Mouse (Mus musculus): ENCODE results near the gene 1700019A02Rik.

Gene 1700019A02Rik

DNA sequence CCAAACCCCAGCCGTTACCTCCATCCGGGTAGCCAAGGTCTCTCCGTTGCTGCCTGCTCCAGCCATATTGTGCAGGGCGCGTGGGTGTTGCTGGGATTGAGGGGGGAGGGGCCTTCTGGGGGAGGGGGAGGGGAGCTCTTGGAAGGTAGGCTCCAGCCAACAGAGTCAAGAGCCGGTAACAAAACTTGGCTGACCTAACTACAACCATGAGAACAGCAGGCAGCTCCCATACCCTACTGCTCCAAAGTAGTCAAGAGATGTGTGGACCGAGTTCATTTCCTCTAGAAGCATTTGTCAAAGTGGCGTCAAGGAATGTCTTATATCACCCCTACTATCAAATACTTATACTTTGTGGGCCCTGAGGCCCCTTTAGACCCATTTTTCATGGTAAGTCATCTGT lies at the start of gene 1700019A02Rik:
TSS of gene 1700019A02Rik (minus strand) at position 101 of the 400 bp plus-strand sequence.
- in situ Hi-C loops (cut with MboI, MseI), result no loop called here

DNA sequence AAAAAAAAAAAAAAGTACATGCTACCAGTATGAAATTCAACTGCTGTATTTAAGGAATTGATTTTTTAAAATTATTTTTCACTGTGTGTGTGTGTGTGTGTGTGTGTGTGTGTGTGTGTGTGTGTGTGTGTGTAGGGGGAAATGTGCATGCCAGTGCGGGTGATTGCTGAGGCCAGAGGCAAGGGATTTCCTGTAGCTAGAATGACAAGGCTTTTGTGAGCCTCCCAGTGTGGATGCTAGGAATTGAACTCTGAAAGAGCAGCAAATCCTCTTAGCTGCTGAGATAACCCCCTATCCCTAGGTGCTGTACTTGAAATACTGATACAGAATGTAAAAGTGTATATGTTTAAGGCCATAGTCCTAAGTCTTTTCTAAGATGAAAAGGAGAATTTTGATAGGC lies 38.6 kb upstream of the 1700019A02Rik start:
- in situ Hi-C loops (cut with MboI, MseI), result no loop called here

DNA sequence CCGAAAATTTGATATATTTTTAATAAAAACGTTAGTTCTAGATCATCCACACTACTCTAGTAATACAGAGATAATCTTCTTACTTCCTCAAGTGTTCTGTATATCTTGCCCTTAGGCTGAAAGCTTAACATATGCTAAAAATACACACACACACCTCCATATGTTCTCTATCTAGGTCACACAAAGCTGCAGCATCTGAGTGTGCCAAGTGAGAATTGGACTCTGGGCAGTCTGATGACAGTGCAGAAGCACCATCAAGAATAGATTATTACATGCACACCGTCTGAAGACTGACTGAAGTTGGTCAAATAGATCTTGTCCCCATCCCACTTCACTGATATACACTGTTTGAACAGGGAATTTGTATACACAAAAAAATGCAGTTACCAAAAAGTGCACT lies 38.2 kb upstream of the 1700019A02Rik start:
- in situ Hi-C loops (cut with MboI, MseI), result no loop called here

DNA sequence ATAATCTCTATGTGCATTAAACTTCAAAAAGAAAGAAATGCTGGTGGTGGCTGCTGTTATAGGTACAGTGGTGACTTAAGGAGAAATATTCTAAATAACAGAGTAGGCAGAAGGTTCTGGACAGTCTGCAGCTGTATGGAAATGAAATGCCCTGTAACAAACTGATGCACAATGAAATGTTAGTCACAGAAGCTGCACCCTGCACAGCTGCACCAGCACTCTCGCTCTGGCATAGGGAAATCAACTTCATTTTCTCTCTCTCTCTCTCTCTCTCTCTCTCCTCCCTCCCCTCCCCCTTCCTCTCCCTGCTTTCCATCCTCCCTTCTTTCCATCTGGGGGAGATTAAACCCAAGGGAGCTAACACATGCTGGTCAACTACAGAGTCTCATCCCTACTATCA lies 37.3 kb upstream of the 1700019A02Rik start:
- in situ Hi-C loops (cut with MboI, MseI), result no loop called here

DNA sequence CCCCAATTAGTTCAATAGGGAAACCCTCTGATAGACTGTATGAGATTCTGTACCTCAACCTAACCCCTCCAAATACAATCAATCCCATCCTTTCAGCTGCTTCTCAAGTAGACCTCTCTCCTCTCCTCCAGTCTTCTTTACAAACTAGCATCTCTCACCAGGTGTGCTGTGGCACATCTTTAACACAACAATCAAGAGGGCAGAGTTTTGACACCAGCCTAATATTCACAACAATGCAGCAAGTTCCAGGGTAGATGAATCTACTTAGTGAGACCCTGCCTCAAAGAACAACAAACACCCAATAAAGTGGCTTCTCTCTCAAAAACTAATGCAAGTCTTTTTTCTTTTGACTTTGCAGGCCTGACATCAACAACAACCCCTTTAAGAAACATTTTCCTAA lies 22.7 kb upstream of the 1700019A02Rik start:
- in situ Hi-C loops (cut with MboI, MseI), result no loop called here

DNA sequence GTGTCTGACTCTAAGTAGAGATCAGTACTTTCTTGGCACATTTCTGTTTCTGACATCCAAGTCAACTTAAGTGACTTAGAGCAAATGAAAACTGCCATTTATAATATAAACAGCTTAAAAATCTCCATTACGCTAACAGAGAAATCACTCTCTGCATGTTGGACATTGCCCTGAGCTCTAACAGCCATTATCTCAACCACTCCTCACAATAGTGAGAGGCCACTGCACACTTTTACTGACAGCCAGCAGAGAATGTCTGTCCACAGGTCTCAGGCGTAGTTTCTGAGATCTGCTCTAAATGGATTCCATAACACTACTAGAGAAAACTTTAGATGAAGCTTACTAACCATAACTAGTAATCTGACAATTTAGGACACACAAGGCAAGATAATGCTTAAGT lies 16.5 kb upstream of the 1700019A02Rik start:
- in situ Hi-C loops (cut with MboI, MseI), result no loop called here

DNA sequence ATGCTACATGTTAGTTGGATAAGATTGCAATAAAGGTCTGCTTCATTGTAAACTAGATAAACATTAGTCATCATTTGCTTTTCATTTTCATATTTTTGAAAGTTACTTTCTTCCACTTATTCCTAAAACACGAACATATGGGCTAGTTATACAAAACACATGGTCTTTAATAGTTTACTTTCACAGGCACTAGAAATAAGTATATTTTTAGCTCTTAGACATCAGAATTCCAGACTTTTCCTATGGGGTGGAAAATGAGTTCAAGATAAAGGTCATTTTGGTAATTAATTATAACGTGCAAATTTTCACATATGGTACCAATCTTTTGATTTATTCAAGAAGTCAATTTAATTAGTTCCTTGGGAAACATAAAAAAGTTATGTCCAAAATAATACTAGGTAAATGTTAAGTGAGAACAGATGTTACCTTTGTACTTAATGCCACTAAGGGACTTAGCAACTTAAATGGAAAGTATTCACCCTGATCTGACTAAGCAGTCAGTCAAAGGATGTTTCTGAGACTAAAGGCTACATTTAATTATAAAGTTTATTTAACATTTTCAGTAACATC lies 14.3 kb upstream of the 1700019A02Rik start:
- in situ Hi-C loops (cut with MboI, MseI), result no loop called here

DNA sequence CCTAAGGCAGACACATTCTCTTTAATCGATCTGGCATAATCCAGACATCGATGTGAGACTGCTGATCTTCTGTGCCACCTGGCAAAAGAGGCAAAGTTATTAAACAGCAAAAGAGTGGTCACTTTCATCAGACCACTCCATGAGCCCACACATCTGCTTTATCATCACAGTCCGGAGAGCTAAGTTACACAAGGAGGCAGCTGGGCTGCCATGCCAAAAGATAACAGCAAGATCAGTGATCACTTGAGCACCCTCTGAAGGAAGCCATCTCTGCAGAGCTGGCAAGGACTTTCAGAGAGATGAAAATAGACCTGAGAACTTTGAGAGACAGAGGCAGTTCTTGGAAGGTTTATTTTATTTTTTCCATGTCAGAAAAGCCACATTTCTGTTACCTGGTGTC lies 7.1 kb upstream of the 1700019A02Rik start:
- in situ Hi-C loops (cut with MboI, MseI), result no loop called here

DNA sequence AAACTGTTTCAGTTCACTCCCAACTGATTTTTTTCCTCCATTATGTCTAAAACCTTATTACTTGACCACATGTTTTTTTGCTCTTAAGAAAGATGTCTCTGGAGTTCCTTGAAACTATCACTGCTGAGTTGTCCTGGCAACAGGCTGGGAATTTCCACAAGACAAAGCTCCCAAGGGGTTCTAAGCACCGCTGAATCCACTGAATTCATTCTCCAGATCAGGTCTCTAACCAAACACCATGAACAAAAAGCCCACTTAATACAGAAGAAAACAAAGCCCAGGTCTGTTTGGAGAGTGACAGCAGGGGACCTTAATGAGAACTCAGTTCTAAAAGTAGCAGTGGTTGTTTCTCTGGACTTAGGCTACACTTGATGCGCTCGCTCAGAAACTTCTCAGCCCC lies 3.8 kb upstream of the 1700019A02Rik start:
- in situ Hi-C loops (cut with MboI, MseI), result no loop called here

DNA sequence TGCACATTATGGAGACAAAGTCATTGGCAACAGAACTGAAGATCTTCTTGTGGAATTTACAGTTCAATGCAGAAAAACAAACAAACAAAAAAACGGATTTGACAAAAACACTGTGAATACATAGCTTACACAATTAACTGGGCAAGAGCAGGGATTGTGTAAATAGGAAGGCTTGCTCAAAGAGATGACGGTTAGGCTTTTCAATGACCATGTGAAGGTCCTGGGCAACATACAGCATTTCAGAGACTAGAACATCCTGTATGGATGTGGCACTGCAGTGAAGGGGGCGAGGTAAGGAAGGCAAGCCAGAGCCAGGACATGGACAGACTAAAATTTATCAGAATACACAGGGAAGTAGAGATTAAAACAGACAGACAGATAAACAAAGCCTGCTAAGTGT lies 2.2 kb upstream of the 1700019A02Rik start:
- in situ Hi-C loops (cut with MboI, MseI), result no loop called here

DNA sequence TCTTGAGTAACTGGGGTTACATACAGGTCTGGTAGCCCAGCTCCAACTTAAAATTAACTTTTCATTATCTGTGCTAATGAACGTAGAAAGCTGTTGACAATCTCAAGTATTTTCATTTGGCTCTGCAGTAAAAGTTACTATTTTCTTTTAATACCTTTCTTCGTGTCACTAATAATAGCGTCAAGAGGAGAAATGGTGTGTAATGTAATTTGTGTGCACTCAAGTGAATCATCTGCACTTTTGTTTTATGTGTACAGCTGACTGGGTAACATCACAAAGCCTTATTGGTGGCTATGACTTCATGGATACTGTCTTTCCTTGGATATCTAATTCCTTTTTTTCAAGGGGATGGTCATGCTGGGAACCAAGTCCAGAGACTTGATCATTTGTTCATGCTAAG lies 1.1 kb downstream of the 1700019A02Rik start:
- in situ Hi-C loops (cut with MboI, MseI), result no loop called here

DNA sequence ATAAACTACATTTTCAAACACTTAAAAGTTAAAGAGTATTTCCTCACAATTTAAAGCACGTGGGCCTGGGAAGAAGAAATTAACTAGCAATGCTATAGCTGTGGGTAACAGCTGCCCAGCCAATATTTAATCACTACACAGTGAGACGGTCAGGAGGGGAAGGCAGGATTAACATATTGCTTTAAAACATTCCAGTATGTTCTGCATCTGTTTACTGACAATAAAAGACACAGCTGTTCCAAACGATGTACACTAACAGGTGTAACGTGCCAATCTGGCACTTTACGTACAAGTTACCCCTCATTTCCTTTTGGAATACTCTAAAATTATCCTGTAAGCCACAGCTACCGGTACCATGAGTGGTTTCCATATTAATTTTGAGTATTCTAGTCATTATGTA lies 29.7 kb downstream of the 1700019A02Rik start:
- in situ Hi-C loops (cut with MboI, MseI), result no loop called here

DNA sequence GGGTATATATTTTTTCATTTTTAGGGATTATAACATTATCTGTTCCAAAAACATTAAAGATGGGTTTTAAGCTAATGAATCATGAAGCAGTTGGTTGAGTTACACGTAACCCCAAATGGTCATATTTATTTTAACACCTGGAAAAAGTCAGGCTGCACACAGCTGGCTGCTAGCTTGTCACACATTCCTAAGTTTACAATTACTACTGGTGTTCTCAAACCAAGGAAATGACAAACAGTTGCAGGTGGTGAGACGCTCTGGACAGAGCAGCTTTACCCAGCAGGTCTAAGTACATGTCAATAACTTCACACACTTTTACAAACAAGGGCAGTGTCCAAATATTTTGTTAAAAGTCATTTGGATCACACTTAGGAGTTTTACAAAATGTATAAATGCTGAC lies 64.4 kb downstream of the 1700019A02Rik start:
- in situ Hi-C loops (cut with MboI, MseI), result no loop called here

DNA sequence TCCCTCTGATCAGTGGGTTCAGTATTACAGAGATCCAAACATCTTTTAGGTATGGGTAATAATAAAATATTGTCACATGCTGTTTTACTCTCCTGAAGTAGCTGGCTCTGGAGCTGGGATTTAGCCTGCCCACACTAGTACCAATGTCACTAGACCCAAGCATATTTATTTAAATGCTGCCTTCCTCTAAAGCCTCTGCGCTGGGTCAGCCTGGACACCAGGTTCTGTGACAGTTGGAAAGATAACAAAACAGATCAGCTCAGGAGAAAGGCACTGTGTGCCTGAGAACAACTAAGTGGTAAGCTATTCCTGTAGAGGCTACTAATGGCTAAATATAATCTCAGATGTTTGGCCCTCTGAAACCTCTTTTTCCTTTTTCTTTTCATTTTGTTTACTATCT lies 76.9 kb downstream of the 1700019A02Rik start:
- in situ Hi-C loops (cut with MboI, MseI), result loop anchor here (10.0 kb wide), 1 partner anchor 404 kb away; no protein-coding TSS in a partner anchor

Measured in regulatory T cell (primary cell).